Mouse (Mus musculus) liver, embryonic 15.5 days (tissue): ENCODE measurements at regions not wholly inside any gene's neighbourhood (a gene's known extent, or its start where the extent isn't known, plus 50 kb on each side); places are given as distances from the start of the nearest gene placed in this dataset.
"Not testable (repeated sequence)": the region's sequence is repeated elsewhere in the genome, so short reads cannot be mapped to it uniquely, and the experiment has no call there.

Experiments
- ATAC-seq: fragments of 200-750 bp; cut with Nextera tagmentation; 2 replicates; pipeline ENCODE4 v1.8.0; 2017; ENCODE audit warnings: moderate number of reproducible peaks, mild to moderate bottlenecking, moderate library complexity; ENCODE audit not compliant: insufficient read depth
- H3K27ac ChIP-seq: fragments of 300-500 bp; sonication (generic); replicated peaks from 2 replicates; pipeline ENCODE4 v1.5.1; 2015; ENCODE audit warnings: mild to moderate bottlenecking, inconsistent platforms
- H3K27me3 ChIP-seq: fragments of 300-500 bp; sonication (generic); 2 replicates; pipeline ENCODE4 v1.6.1; 2015; ENCODE audit warnings: mild to moderate bottlenecking, inconsistent platforms
- H3K36me3 ChIP-seq: fragments of 300-500 bp; sonication (generic); replicated peaks from 2 replicates; pipeline ENCODE4 v1.6.1; 2015; ENCODE audit warnings: moderate library complexity, mild to moderate bottlenecking, inconsistent platforms
- H3K4me1 ChIP-seq: fragments of 300-500 bp; sonication (generic); replicated peaks from 2 replicates; pipeline ENCODE4 v1.6.1; 2015; ENCODE audit warnings: inconsistent platforms
- H3K4me2 ChIP-seq: fragments of 300-500 bp; sonication (generic); 2 replicates; pipeline ENCODE4 v1.6.1; 2015; ENCODE audit warnings: moderate library complexity, mild to moderate bottlenecking, inconsistent platforms
- H3K4me3 ChIP-seq: fragments of 300-500 bp; sonication (generic); replicated peaks from 2 replicates; pipeline ENCODE4 v1.5.1; 2015; ENCODE audit warnings: mild to moderate bottlenecking, inconsistent platforms
- H3K9ac ChIP-seq: fragments of 300-500 bp; sonication (generic); 2 replicates; pipeline ENCODE4 v1.6.1; 2015; ENCODE audit warnings: moderate library complexity, mild to moderate bottlenecking, inconsistent platforms
- H3K9me3 ChIP-seq: fragments of 300-500 bp; sonication (generic); replicated peaks from 2 replicates; pipeline ENCODE4 v1.6.1; 2016; ENCODE audit warnings: inconsistent platforms
- WGBS: fragments of 180-500 bp; shearing (Covaris S2); methylation state at CpG from one replicate; pipeline ENCODE4 v1.1.7; 2015; ENCODE audit warnings: mixed read lengths; ENCODE audit not compliant: insufficient replicate concordance; 5-methylcytosine and 5-hydroxymethylcytosine counted together

DNA sequence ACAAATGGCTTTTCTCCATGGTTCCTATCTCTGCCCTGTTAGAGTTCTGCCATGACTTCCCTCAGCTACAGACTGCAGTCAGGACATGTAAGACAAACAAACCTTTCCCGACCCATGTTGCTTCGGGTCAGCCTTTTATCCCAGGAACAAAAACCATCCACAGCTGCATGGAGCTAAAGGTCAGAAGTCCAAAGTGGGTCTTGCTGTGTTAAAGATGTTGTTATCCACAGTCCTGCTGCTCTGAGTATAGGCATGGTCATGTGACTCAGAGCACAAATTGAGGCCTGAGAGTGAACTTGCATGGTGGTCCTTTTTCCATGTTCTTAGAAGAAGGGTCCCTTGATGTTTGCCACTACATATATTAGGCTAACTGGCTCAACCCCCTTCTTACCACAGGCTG lies 296.5 kb upstream of the Cdh4 start:
- 61% methylated on average over 2 of the region's 2 CpGs for WGBS
- no peaks in the 10 kb centered on the region for H3K4me1 ChIP-seq
- H3K4me3 ChIP-seq, result no peak overlapping the region

DNA sequence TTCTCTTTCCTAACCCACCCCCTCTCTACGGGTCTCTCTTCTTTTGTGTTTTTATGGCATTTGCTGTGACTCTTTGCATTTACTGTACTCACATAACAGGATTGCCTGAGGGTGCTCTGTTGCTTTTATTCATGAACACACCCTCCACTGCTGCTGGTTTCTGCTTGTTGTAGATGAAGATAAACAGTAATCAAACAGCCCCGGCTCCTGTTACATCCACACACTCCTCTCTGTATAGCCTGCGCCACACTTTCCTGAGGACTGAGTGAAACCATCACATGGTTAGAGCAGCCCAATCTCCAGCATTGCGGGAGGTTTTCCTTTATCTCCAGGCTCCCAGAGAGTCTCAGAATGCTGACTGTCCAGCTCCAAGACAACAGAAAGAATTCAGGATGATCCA lies 296.0 kb upstream of the Cdh4 start:
- Histone ChIP-seq H3K9me3 (no peaks in the 10 kb centered on the region; the same call in 1 of the 2 replicates), H3K4me1 (no peaks in the 10 kb centered on the region), H3K4me2 (no peak overlapping the region), H3K27me3 (no peaks in the 10 kb centered on the region), H3K4me3 (no peak overlapping the region), H3K36me3 (no peaks in the 10 kb centered on the region), H3K27ac (no peak overlapping the region), H3K9ac (no peak overlapping the region)
- ATAC-seq, result no peak
- WGBS, result 55% methylated on average over 4 of the region's 4 CpGs

More for the DNA sequence above, 296.5 kb upstream of the Cdh4 start:
- Histone ChIP-seq H3K27me3 (no peaks in the 10 kb centered on the region), H3K27ac (no peak overlapping the region), H3K4me2 (no peak overlapping the region), H3K36me3 (no peaks in the 10 kb centered on the region), H3K9me3 (no peaks in the 10 kb centered on the region; the same call in 1 of the 2 replicates), H3K9ac (no peak overlapping the region)
- ATAC-seq, result no peak

DNA sequence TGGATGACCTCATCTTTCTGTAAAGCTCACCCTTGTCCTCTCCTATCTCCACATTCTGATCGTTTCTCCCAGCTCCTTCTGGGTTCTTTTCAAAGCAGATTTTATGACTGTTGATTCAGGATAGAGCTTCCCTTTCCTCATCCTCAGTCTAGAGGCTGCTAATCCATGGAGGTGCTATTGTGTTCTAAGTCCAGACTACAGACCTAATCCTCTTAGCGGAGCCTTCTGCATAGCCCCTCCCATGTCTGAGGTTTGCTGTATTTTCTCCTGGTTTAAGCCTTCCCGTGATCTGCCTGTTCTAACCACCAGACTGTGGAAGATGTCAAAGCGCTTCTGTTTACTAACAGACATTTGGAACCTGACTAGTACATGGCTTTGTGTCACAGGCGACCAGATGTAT lies 294.0 kb upstream of the Cdh4 start:
- no peak overlapping the region for H3K4me2 ChIP-seq
- no peaks in the 10 kb centered on the region for H3K36me3 ChIP-seq
- ATAC-seq, result no peak
- no peak overlapping the region for H3K4me3 ChIP-seq
- no peaks in the 10 kb centered on the region for H3K4me1 ChIP-seq
- no peaks in the 10 kb centered on the region for H3K9me3 ChIP-seq
- no peak overlapping the region for H3K9ac ChIP-seq
- H3K27ac ChIP-seq, result no peak overlapping the region
- no peaks in the 10 kb centered on the region for H3K27me3 ChIP-seq
- 39% methylated on average over 5 of the region's 5 CpGs for WGBS

DNA sequence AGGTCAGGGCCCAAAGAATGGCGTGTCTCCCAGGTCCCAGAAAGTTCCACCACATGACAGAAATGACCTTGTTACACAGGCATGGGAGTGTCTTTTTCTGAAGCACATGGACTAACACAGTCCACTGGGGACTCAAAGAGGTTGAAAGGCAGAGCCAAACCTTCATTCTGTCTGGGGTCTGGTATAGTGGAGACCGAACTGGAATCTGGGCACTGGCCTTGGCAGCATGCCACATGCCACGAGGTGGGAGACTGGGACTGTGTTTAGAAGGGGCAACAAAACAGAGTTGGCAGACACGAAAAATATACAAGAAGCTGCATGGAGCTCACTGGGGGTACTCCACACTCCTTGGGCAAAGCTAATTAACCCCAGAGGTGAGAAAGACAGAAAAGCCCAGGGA lies 293.6 kb upstream of the Cdh4 start:
- H3K4me3 ChIP-seq, result no peak overlapping the region
- 40% methylated on average over 4 of the region's 4 CpGs for WGBS
- ATAC-seq, result no peak
- no peaks in the 10 kb centered on the region for H3K36me3 ChIP-seq
- H3K4me1 ChIP-seq, result no peaks in the 10 kb centered on the region
- H3K27ac ChIP-seq, result no peak overlapping the region
- H3K9me3 ChIP-seq, result no peaks in the 10 kb centered on the region
- H3K9ac ChIP-seq, result no peak overlapping the region
- no peaks in the 10 kb centered on the region for H3K27me3 ChIP-seq
- no peak overlapping the region for H3K4me2 ChIP-seq

DNA sequence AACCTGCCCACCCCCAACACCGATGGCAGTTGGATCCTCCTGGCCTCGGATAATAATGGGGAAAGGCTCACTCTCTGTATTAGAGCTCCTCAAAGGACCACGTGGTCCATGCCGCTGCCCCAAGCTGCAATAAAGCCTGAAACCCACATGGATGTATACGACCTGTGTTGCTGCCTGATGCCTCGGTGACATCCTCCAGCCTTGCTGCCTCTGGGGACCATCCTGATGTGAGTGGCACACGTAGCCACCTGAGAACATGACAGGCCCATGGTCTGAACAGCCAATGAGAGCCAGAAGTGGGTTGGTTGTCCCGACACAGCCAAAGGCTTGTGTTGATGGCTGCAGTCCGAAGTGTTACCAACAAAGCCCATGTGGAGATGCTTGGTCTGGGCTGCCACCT lies 283.4 kb upstream of the Cdh4 start:
- 72% methylated on average over 9 of the region's 9 CpGs for WGBS
- H3K27ac ChIP-seq, result no peak overlapping the region
- H3K4me3 ChIP-seq, result no peak overlapping the region
- no peak overlapping the region for H3K9ac ChIP-seq
- no peaks in the 10 kb centered on the region for H3K36me3 ChIP-seq
- H3K27me3 ChIP-seq, result no peaks in the 10 kb centered on the region
- H3K4me2 ChIP-seq, result no peak overlapping the region
- no peak for ATAC-seq
- no peaks in the 10 kb centered on the region for H3K9me3 ChIP-seq
- H3K4me1 ChIP-seq, result no peaks in the 10 kb centered on the region

DNA sequence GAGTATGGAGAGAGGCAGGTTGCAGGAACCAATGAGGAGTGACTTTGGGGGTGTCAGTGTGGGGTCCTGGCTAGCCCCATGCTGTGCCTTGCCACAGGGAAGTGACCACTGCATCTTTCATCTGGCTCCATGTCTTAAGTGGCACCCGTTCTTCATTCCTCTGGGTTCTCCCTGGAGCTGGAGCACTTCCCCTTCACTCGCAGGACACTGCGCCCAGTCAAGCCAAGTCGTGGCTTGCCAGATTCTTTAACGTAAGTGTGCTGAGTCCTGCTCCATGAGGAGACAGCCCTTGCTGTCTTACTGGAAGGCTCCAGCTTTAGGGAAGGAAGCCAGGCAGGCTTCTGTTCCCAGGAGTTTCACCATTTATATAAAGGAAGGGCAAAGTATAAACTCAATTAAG lies 279.1 kb upstream of the Cdh4 start:
- Histone ChIP-seq H3K27me3 (no peaks in the 10 kb centered on the region), H3K4me3 (no peak overlapping the region), H3K4me2 (no peak overlapping the region), H3K36me3 (no peaks in the 10 kb centered on the region), H3K9me3 (no peaks in the 10 kb centered on the region), H3K4me1 (no peaks in the 10 kb centered on the region), H3K9ac (no peak overlapping the region), H3K27ac (no peak overlapping the region)
- ATAC-seq, result no peak
- 71% methylated on average over 5 of the region's 5 CpGs for WGBS

DNA sequence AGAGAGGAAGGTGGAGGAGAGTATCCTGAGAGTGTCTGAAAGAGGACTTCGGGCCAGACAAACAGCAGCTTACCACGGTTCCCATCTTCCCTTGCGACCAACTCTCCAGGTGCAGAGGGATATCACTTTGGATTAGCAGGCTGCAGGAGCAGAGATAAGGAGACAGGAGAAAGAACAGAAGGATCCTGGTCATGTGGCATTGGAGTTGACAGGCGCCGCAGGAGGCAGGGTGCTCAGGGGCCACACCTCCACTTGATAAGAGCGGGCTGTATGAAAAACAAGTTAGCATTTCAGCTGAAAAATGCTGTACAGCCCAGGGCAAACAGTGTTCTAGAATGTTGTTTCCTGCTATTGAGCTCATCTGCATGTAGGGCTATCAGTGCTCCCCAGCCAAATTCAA lies 272.1 kb upstream of the Cdh4 start:
- Histone ChIP-seq H3K36me3 (no peaks in the 10 kb centered on the region), H3K9ac (no peak overlapping the region), H3K27ac (no peak overlapping the region), H3K9me3 (no peaks in the 10 kb centered on the region), H3K27me3 (no peaks in the 10 kb centered on the region), H3K4me3 (no peak overlapping the region), H3K4me2 (no peak overlapping the region), H3K4me1 (no peaks in the 10 kb centered on the region)
- WGBS, result 31% methylated on average over 6 of the region's 6 CpGs
- no peak for ATAC-seq

DNA sequence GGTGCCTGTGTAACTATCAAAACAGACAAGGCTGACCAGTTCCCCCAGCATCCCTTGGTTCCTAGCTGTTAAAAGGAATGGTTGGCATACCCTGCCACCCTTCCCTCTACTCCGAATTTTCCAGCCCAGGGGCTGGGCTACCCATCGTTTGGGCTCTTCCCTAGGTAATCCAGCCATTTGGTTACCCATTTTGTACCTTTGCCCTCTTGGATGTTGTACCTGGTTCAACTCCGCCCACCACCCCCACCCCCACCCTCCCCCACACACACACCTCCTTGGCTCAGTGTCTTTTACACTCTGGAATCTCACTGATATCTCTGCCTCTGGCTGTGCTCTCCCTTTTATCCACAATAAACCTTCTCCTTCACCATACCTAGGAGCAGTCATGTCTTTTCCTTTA lies 271.6 kb upstream of the Cdh4 start:
- no peak overlapping the region for H3K27ac ChIP-seq
- no peak overlapping the region for H3K9ac ChIP-seq
- no peak for ATAC-seq
- WGBS, result 15% methylated on average over 3 of the region's 3 CpGs
- H3K4me1 ChIP-seq, result no peaks in the 10 kb centered on the region
- H3K9me3 ChIP-seq, result no peaks in the 10 kb centered on the region
- no peak overlapping the region for H3K4me3 ChIP-seq
- H3K4me2 ChIP-seq, result no peak overlapping the region
- H3K27me3 ChIP-seq, result no peaks in the 10 kb centered on the region
- no peaks in the 10 kb centered on the region for H3K36me3 ChIP-seq

DNA sequence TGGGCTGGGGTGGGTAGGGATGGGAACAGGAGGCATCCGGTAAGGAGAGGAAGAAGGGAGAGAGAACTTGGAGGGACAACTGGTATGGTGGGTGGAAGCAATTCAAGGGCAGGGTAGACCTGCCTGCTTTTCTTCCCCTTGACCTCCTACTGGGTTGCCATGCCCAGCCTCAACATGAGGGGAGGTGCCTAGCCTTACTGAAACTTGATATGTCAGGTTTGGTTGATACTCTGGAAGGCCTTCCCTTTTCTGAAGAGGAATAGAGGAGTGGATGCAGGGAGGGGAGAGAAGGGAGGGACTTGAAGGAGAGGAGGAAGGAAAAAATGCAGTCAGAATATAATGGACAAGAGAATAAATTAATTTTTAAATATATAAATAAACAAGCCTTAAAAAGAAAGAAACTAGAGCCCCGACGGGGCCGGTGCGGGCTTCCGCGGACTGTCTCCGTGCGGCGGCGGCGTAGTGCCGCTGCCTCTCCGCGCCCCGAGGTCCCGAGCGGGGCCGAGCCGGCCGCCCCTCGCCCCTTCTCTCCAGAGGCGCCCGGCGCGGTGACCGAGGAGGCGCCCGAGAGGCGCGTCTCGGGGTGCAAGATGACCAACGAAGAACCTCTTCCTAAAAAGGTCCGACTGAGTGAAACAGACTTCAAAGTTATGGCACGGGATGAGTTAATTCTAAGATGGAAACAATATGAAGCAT lies 265.2 kb upstream of the Cdh4 start:
- H3K9ac ChIP-seq, ATAC-seq, H3K36me3 ChIP-seq, H3K4me1 ChIP-seq, H3K4me2 ChIP-seq, H3K27ac ChIP-seq, H3K4me3 ChIP-seq, H3K9me3 ChIP-seq: not testable (repeated sequence)
- 4% methylated on average over 35 of the region's 35 CpGs for WGBS
- peaks cover 12% of the 10 kb centered on the region; the same call in 1 of the 2 replicates for H3K27me3 ChIP-seq

DNA sequence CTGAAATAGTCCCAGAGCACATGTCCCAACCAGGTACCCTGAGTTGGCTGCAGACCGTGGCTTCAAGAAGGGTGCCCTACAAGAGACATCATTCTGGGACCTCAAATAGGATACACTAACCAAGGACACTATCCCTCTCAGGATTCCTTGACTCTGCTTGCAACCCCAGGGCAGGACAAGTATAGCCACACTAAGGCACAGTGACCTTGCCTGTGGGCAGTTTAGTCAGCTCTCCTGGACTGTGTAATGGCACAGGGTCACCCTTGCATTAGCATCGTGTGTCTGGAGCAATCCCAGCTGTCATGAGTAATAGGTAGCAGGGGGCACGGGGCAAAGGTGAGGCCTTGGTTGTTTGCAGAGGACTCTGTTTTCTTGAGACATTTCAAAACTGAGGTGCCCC lies 260.9 kb upstream of the Cdh4 start:
- H3K36me3 ChIP-seq, result no peaks in the 10 kb centered on the region
- no peak overlapping the region for H3K4me3 ChIP-seq
- no peak overlapping the region for H3K27ac ChIP-seq
- no peak overlapping the region for H3K4me2 ChIP-seq
- H3K27me3 ChIP-seq, result peaks cover 8% of the 10 kb centered on the region; the same call in 1 of the 2 replicates
- WGBS, result 44% methylated on average over 3 of the region's 3 CpGs
- no peaks in the 10 kb centered on the region for H3K9me3 ChIP-seq
- no peak for ATAC-seq
- H3K9ac ChIP-seq, result no peak overlapping the region
- H3K4me1 ChIP-seq, result no peaks in the 10 kb centered on the region

DNA sequence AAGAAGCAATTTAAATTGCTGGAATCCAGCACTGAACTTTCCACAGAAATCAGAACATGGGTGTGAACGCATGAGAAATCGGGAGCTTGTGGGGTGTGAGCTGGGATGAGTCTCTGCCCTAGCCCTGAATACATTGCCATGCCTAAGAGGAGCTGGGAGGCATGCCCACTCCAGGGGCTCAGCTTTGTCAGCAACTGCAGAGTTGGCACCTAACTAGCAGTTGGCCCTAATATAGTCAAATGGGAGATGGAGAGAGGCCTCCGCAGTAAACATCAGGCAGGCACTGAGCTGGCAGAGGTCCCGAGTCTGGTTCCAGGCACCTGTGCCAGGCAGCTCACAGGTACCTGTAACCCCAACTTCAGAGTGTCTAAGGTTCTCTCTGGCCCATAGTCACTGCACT lies 260.1 kb upstream of the Cdh4 start:
- WGBS, result 73% methylated on average over 4 of the region's 4 CpGs
- Histone ChIP-seq H3K4me3 (no peak overlapping the region), H3K27me3 (0 out of 2 replicates have a peak, but pooled peaks cover under 1% of the 10 kb centered on the region), H3K27ac (no peak overlapping the region), H3K9me3 (no peaks in the 10 kb centered on the region), H3K4me1 (no peaks in the 10 kb centered on the region), H3K4me2 (no peak overlapping the region), H3K9ac (no peak overlapping the region), H3K36me3 (no peaks in the 10 kb centered on the region)
- ATAC-seq, result no peak

DNA sequence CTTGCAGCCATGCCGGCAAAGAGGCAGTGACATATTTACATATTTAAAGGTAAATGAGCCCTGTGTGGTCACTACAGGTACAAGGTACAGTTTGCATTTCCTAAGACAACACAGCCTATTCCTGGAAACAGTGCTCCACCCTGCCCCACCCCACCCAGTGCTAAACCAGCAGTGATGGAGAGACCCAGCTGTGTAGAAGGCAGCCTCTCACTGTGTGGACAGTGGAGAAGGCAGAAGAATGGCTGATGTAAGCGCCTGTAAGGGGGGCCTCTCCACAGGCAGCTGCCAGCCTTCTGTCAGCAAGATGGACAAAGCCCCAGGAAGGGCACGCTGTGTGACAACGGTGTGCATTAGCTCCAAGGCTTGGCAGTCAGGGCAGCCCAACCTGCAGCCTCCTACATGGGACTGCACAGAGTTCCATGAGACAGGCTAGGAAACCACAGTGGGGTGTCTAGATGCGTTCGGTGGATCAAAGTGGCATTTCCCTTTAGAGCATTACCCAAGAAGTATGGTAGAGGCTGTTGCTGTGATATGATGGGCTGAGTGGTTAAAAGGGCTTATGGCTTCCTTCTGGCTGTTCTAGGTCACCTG lies 249.2 kb upstream of the Cdh4 start:
- 61% methylated on average over 6 of the region's 6 CpGs for WGBS
- H3K27me3 ChIP-seq, result no peaks in the 10 kb centered on the region
- H3K9me3 ChIP-seq, result no peaks in the 10 kb centered on the region
- no peak overlapping the region for H3K4me2 ChIP-seq
- no peak overlapping the region for H3K4me3 ChIP-seq
- no peak overlapping the region for H3K9ac ChIP-seq
- no peaks in the 10 kb centered on the region for H3K36me3 ChIP-seq
- ATAC-seq, result no peak
- H3K27ac ChIP-seq, result no peak overlapping the region
- no peaks in the 10 kb centered on the region for H3K4me1 ChIP-seq
